Comparison of ENCODE assay signal across 21 mouse cellular contexts in the genomic region with DNA sequence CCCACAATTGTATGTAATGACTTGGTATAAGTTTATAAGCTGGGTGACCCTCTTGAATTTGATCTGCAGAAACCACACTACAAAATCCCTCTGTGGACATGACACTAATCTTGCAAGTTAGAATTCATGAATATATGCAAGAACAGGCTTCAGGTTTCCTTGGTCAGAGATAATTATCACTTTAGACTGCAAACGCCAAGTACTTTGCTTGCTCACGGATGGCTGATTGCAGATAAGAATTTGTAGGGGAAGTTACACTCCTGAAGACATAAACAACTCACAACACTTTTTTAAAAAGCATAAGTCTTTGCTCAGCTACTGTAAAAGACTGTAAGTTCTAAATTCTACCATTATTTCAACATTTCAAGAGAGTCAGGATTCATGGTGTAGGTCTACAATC. TPM values are rescaled to one million over a fixed set of nuclear protein-coding genes. Genes with fewer than 3 reads are reported as not detected.
DNase-seq lines count a peak whose midpoint lies in the region; ATAC-seq lines count a peak whose summit lies in the region.
"Had no signal": no experiment of that assay in that cellular context is flagged by ENCODE, and none has a peak within 500 bp of the region (broad histone marks: within the 10 kb centered on the region; RNA-seq: fewer than 3 reads in every experiment).

No protein-coding gene starts in this region.

- no peak for DNase-seq in liver, embryonic 11.5 days (ENCODE audit: low spot score)
- no peak for DNase-seq in neural tube, embryonic 10.5 days (ENCODE audit: extremely low spot score, low spot score)
- DNase-seq in heart, postnatal 36 days = no peak
- DNase-seq in layer of hippocampus, adult 11-12 months (ENCODE audit: low spot score) = no peak
- DNase-seq: adrenal gland, postnatal 10 days; cerebellum, adult 11-12 months; cerebellum, adult 9-10 months; cerebellum, postnatal 25 days; gastrocnemius, postnatal 36 days; heart, postnatal 4 days had no signal

- no peaks in the 10 kb centered on the region for H3K9me3 ChIP-seq in liver, embryonic 12.5 days (replicated peaks)
- H3K9me3 ChIP-seq in liver, embryonic 11.5 days (ENCODE audit: control insufficient read depth, low read length) = no peaks in the 10 kb centered on the region
- no peaks in the 10 kb centered on the region for H3K9me3 ChIP-seq in liver, embryonic 15.5 days (replicated peaks)
- H3K9me3 ChIP-seq: embryonic facial prominence, embryonic 13.5 days; forebrain, embryonic 15.5 days; heart, embryonic 13.5 days; hindbrain, embryonic 12.5 days had no signal

- H3K4me2 ChIP-seq in liver, embryonic 12.5 days = peak overlapping the region; percentile 16
- H3K4me2 ChIP-seq in liver, embryonic 11.5 days = no peak overlapping the region
- H3K4me2 ChIP-seq in liver, embryonic 15.5 days = peak overlapping the region; percentile 30; the same call in 1 of the 2 replicates
- H3K4me2 ChIP-seq: embryonic facial prominence, embryonic 13.5 days; forebrain, embryonic 15.5 days; heart, embryonic 13.5 days; hindbrain, embryonic 12.5 days had no signal

- H3K27ac ChIP-seq in liver, embryonic 12.5 days = peak overlapping the region; percentile 84
- H3K27ac ChIP-seq in liver, embryonic 11.5 days (ENCODE audit: low read depth, low read length) = no peak overlapping the region
- peak overlapping the region; percentile 85 for H3K27ac ChIP-seq in liver, embryonic 15.5 days (replicated peaks)
- H3K27ac ChIP-seq: embryonic facial prominence, embryonic 13.5 days; forebrain, embryonic 15.5 days; heart, embryonic 13.5 days; hindbrain, embryonic 12.5 days had no signal

- ATAC-seq in liver, embryonic 12.5 days = peak; percentile 66
- no peak for ATAC-seq in liver, embryonic 11.5 days (replicated peaks; ENCODE audit: low FRiP score)
- 0 out of 2 replicates have a peak, but pooled peaks have one; percentile 15 for ATAC-seq in common myeloid progenitor, adult 5-6 weeks (replicated peaks; ENCODE audit: low read depth, poor library complexity, severe bottlenecking)
- peak; percentile 72 for ATAC-seq in liver, embryonic 15.5 days (ENCODE audit: insufficient read depth)
- ATAC-seq in megakaryocyte progenitor cell, adult 5-6 weeks (replicated peaks; ENCODE audit: poor library complexity) = peak; percentile 42; the same call in 1 of the 2 replicates
- ATAC-seq: forebrain, embryonic 15.5 days; hindbrain, embryonic 16.5 days had no signal

- WGBS in liver, embryonic 12.5 days (ENCODE audit: insufficient replicate concordance) = 9% methylated on average over 2 of the region's 2 CpGs
- WGBS in liver, embryonic 11.5 days = 24% methylated on average over 2 of the region's 2 CpGs
- WGBS in liver, embryonic 15.5 days (ENCODE audit: insufficient replicate concordance) = 12% methylated on average over 2 of the region's 2 CpGs

- intact Hi-C loops in heart, postnatal 36 days (cut with DNase I) = no loop called here

- H3K4me3 ChIP-seq in liver, embryonic 12.5 days = no peak overlapping the region
- no peak overlapping the region for H3K4me3 ChIP-seq in liver, embryonic 11.5 days (ENCODE audit: low read depth, low read length)
- no peak overlapping the region for H3K4me3 ChIP-seq in liver, embryonic 15.5 days (replicated peaks)
- H3K4me3 ChIP-seq: embryonic facial prominence, embryonic 13.5 days; forebrain, embryonic 15.5 days; heart, embryonic 13.5 days; hindbrain, embryonic 12.5 days had no signal

- H3K27me3 ChIP-seq in liver, embryonic 12.5 days (replicated peaks) = no peaks in the 10 kb centered on the region
- H3K27me3 ChIP-seq in liver, embryonic 11.5 days (replicated peaks; ENCODE audit: control insufficient read depth, insufficient read depth, low read length) = no peaks in the 10 kb centered on the region
- no peaks in the 10 kb centered on the region for H3K27me3 ChIP-seq in liver, embryonic 15.5 days
- H3K27me3 ChIP-seq: CH12.LX; embryonic facial prominence, embryonic 13.5 days; forebrain, embryonic 15.5 days; heart, embryonic 13.5 days; hindbrain, embryonic 12.5 days had no signal

- H3K9ac ChIP-seq in liver, embryonic 12.5 days = 0 out of 2 replicates have a peak overlapping the region, but pooled peaks have one; percentile 42
- H3K9ac ChIP-seq in liver, embryonic 11.5 days (ENCODE audit: low read depth, low read length) = no peak overlapping the region
- H3K9ac ChIP-seq in liver, embryonic 15.5 days = peak overlapping the region; percentile 26; the same call in 1 of the 2 replicates
- H3K9ac ChIP-seq: embryonic facial prominence, embryonic 13.5 days; forebrain, embryonic 15.5 days; heart, embryonic 13.5 days; hindbrain, embryonic 12.5 days had no signal

- peaks cover 10% of the 10 kb centered on the region for H3K36me3 ChIP-seq in liver, embryonic 12.5 days
- H3K36me3 ChIP-seq in liver, embryonic 11.5 days (ENCODE audit: control insufficient read depth, insufficient read depth, low read length) = no peaks in the 10 kb centered on the region
- peaks cover 3% of the 10 kb centered on the region; the same call in 1 of the 2 replicates for H3K36me3 ChIP-seq in liver, embryonic 15.5 days (replicated peaks)
- H3K36me3 ChIP-seq: embryonic facial prominence, embryonic 13.5 days; forebrain, embryonic 15.5 days; heart, embryonic 13.5 days; hindbrain, embryonic 12.5 days had no signal

- H3K4me1 ChIP-seq in liver, embryonic 12.5 days = peaks cover 27% of the 10 kb centered on the region
- H3K4me1 ChIP-seq in liver, embryonic 11.5 days (replicated peaks; ENCODE audit: control insufficient read depth, insufficient read depth, low read length) = peaks cover 6% of the 10 kb centered on the region; the same call in 1 of the 2 replicates
- peaks cover 22% of the 10 kb centered on the region for H3K4me1 ChIP-seq in liver, embryonic 15.5 days (replicated peaks)
- H3K4me1 ChIP-seq: embryonic facial prominence, embryonic 13.5 days; forebrain, embryonic 15.5 days; heart, embryonic 13.5 days; hindbrain, embryonic 12.5 days had no signal

RNA-seq across cellular contexts. Expression of gene Nxpe2, which starts 21.1 kb away (rescaled TPM):
- polyA plus RNA-seq in liver, embryonic 12.5 days (2016; fragmentation: Nextera tagmentation; extraction: Ambion mirVana) = 130 and 139 TPM in 2 replicates
- 100 and 104 TPM in 2 replicates for polyA plus RNA-seq in liver, embryonic 11.5 days (2014; fragmentation: Nextera tagmentation; extraction: Ambion mirVana)
- 55.6 and 56.2 TPM in 2 replicates for total RNA-seq in common myeloid progenitor, adult 5-6 weeks (2017)
- polyA plus RNA-seq in liver, embryonic 15.5 days (2015; fragmentation: Nextera tagmentation; extraction: Ambion mirVana) = 132 and 133 TPM in 2 replicates
- total RNA-seq in megakaryocyte progenitor cell, adult 5-6 weeks (2015) = 18.0 and 28.6 TPM in 2 replicates
- total RNA-seq in megakaryocyte progenitor cell, adult 5-6 weeks (2017) = 15.1 and 31.6 TPM in 2 replicates
- 1 to 10 TPM; 1.2 to 1.7 TPM for total RNA-seq in heart, postnatal 36 days (2021)
- polyA plus RNA-seq: C2C12 had no signal

Comparison
In these comparisons a context has a peak if more than half of its experiments do, and no peak if none do; other contexts are left out.
1. RNA of gene Nxpe2, which starts 21.1 kb away (total RNA-seq): 55.6 to 56.2 TPM in common myeloid progenitor, adult 5-6 weeks and 15.1 to 31.6 TPM in megakaryocyte progenitor cell, adult 5-6 weeks; 1.2 to 1.7 TPM in heart, postnatal 36 days; every median in the first group is over 4 times any median in the second.